Mouse (Mus musculus): ENCODE measurements at regions not wholly inside any gene's neighbourhood (a gene's known extent, or its start where the extent isn't known, plus 50 kb on each side); places are given as distances from the start of the nearest gene placed in this dataset.

GRCm38 (mm10) chr4:119018573-119018972, 57.2 kb downstream of the Lao1 start:
- TF ChIP-seq CTCF (conservative IDR thresholded peaks at IDR 0.05; ENCODE audit: low read length) (no peak), NANOG (IDR thresholded peaks at IDR 0.05; ENCODE audit: borderline replicate concordance, low read length) (no peak), POU5F1 (IDR thresholded peaks at IDR 0.05; ENCODE audit: borderline replicate concordance, low read length) (no peak)
- no peaks in the 10 kb centered on the region for H3K9me3 ChIP-seq (ENCODE audit: low read length)
- peaks cover 81% of the 10 kb centered on the region for H3K4me1 ChIP-seq (replicated peaks; ENCODE audit: low read depth, low read length)
- H3K4me3 ChIP-seq (replicated peaks; ENCODE audit: low read length) = no peak overlapping the region
- no peaks in the 10 kb centered on the region for H3K36me3 ChIP-seq (ENCODE audit: insufficient read depth, low read length)
- no peaks in the 10 kb centered on the region for H3K27me3 ChIP-seq (ENCODE audit: insufficient read depth, low read length)

- Histone ChIP-seq H3K36me3 (ENCODE audit: insufficient read depth, low read length) (no peaks in the 10 kb centered on the region), H3K4me1 (replicated peaks; ENCODE audit: low read depth, low read length) (peaks cover 87% of the 10 kb centered on the region), H3K9me3 (ENCODE audit: low read length) (no peaks in the 10 kb centered on the region), H3K4me3 (replicated peaks; ENCODE audit: low read length) (peak overlapping the region; percentile 60), H3K27me3 (ENCODE audit: insufficient read depth, low read length) (no peaks in the 10 kb centered on the region)
- TF ChIP-seq POU5F1 (IDR thresholded peaks at IDR 0.05; ENCODE audit: borderline replicate concordance, low read length) (no peak), CTCF (conservative IDR thresholded peaks at IDR 0.05; ENCODE audit: low read length) (no peak), NANOG (IDR thresholded peaks at IDR 0.05; ENCODE audit: borderline replicate concordance, low read length) (no peak)
Measured at GRCm38 (mm10) chr4:119019013-119019781, 57.8 kb downstream of the Lao1 start.

- Histone ChIP-seq H3K36me3 (ENCODE audit: insufficient read depth, low read length) (no peaks in the 10 kb centered on the region), H3K4me3 (replicated peaks; ENCODE audit: low read length) (peak overlapping the region; percentile 60), H3K4me1 (replicated peaks; ENCODE audit: low read depth, low read length) (peaks cover 92% of the 10 kb centered on the region), H3K9me3 (ENCODE audit: low read length) (no peaks in the 10 kb centered on the region), H3K27me3 (ENCODE audit: insufficient read depth, low read length) (no peaks in the 10 kb centered on the region)
- TF ChIP-seq CTCF (conservative IDR thresholded peaks at IDR 0.05; ENCODE audit: low read length) (no peak), POU5F1 (IDR thresholded peaks at IDR 0.05; ENCODE audit: borderline replicate concordance, low read length) (no peak), NANOG (IDR thresholded peaks at IDR 0.05; ENCODE audit: borderline replicate concordance, low read length) (no peak)
Measured at GRCm38 (mm10) chr4:119022338-119022737, 61.0 kb downstream of the Lao1 start.

- Histone ChIP-seq H3K9me3 (ENCODE audit: low read length) (no peaks in the 10 kb centered on the region), H3K27me3 (ENCODE audit: insufficient read depth, low read length) (0 out of 2 replicates have a peak, but pooled peaks cover 2% of the 10 kb centered on the region), H3K4me3 (replicated peaks; ENCODE audit: low read length) (peak overlapping the region; percentile 27; the same call in 1 of the 2 replicates), H3K36me3 (ENCODE audit: insufficient read depth, low read length) (no peaks in the 10 kb centered on the region), H3K4me1 (replicated peaks; ENCODE audit: low read depth, low read length) (peaks cover 97% of the 10 kb centered on the region)
- TF ChIP-seq CTCF (conservative IDR thresholded peaks at IDR 0.05; ENCODE audit: low read length) (no peak), NANOG (IDR thresholded peaks at IDR 0.05; ENCODE audit: borderline replicate concordance, low read length) (peak; percentile 84)
Measured at GRCm38 (mm10) chr4:119026237-119026861, 65.0 kb downstream of the Lao1 start.

- peak overlapping the region; percentile 54 for H3K4me3 ChIP-seq (replicated peaks; ENCODE audit: low read length)
- H3K4me1 ChIP-seq (replicated peaks; ENCODE audit: low read depth, low read length) = peaks cover 97% of the 10 kb centered on the region
- no peaks in the 10 kb centered on the region for H3K36me3 ChIP-seq (ENCODE audit: insufficient read depth, low read length)
- TF ChIP-seq NANOG (IDR thresholded peaks at IDR 0.05; ENCODE audit: borderline replicate concordance, low read length) = no peak
- TF ChIP-seq POU5F1 (IDR thresholded peaks at IDR 0.05; ENCODE audit: borderline replicate concordance, low read length) = no peak
- TF ChIP-seq CTCF (conservative IDR thresholded peaks at IDR 0.05; ENCODE audit: low read length) = no peak
- no peaks in the 10 kb centered on the region for H3K9me3 ChIP-seq (ENCODE audit: low read length)
- H3K27me3 ChIP-seq (ENCODE audit: insufficient read depth, low read length) = 0 out of 2 replicates have a peak, but pooled peaks cover 2% of the 10 kb centered on the region
Measured at GRCm38 (mm10) chr4:119028208-119028821, 66.9 kb downstream of the Lao1 start.

- Histone ChIP-seq H3K27me3 (ENCODE audit: insufficient read depth, low read length) (0 out of 2 replicates have a peak, but pooled peaks cover 2% of the 10 kb centered on the region), H3K9me3 (ENCODE audit: low read length) (no peaks in the 10 kb centered on the region), H3K36me3 (ENCODE audit: insufficient read depth, low read length) (no peaks in the 10 kb centered on the region), H3K4me1 (replicated peaks; ENCODE audit: low read depth, low read length) (peaks cover 97% of the 10 kb centered on the region), H3K4me3 (replicated peaks; ENCODE audit: low read length) (no peak overlapping the region)
- TF ChIP-seq POU5F1 (IDR thresholded peaks at IDR 0.05; ENCODE audit: borderline replicate concordance, low read length) = no peak
- TF ChIP-seq CTCF (conservative IDR thresholded peaks at IDR 0.05; ENCODE audit: low read length) = no peak
- TF ChIP-seq NANOG (IDR thresholded peaks at IDR 0.05; ENCODE audit: borderline replicate concordance, low read length) = no peak
Measured at GRCm38 (mm10) chr4:119029091-119029490, 67.7 kb downstream of the Lao1 start.

GRCm38 (mm10) chr4:119029735-119030134, 68.4 kb downstream of the Lao1 start:
- H3K36me3 ChIP-seq (ENCODE audit: insufficient read depth, low read length) = no peaks in the 10 kb centered on the region
- TF ChIP-seq CTCF (conservative IDR thresholded peaks at IDR 0.05; ENCODE audit: low read length) = no peak
- TF ChIP-seq NANOG (IDR thresholded peaks at IDR 0.05; ENCODE audit: borderline replicate concordance, low read length) = no peak
- no peak for TF ChIP-seq POU5F1 (IDR thresholded peaks at IDR 0.05; ENCODE audit: borderline replicate concordance, low read length)

GRCm38 (mm10) chr4:119030865-119031264, 69.5 kb downstream of the Lao1 start:
- H3K9me3 ChIP-seq (ENCODE audit: low read length) = no peaks in the 10 kb centered on the region
- H3K4me3 ChIP-seq (replicated peaks; ENCODE audit: low read length) = no peak overlapping the region
- H3K4me1 ChIP-seq (replicated peaks; ENCODE audit: low read depth, low read length) = peaks cover 83% of the 10 kb centered on the region
- TF ChIP-seq NANOG (IDR thresholded peaks at IDR 0.05; ENCODE audit: borderline replicate concordance, low read length) = no peak
- no peak for TF ChIP-seq POU5F1 (IDR thresholded peaks at IDR 0.05; ENCODE audit: borderline replicate concordance, low read length)
- H3K36me3 ChIP-seq (ENCODE audit: insufficient read depth, low read length) = no peaks in the 10 kb centered on the region
- 0 out of 2 replicates have a peak, but pooled peaks cover 2% of the 10 kb centered on the region for H3K27me3 ChIP-seq (ENCODE audit: insufficient read depth, low read length)

More at GRCm38 (mm10) chr4:119029735-119030134, 68.4 kb downstream of the Lao1 start:
- Histone ChIP-seq H3K4me1 (replicated peaks; ENCODE audit: low read depth, low read length) (peaks cover 94% of the 10 kb centered on the region), H3K9me3 (ENCODE audit: low read length) (no peaks in the 10 kb centered on the region), H3K27me3 (ENCODE audit: insufficient read depth, low read length) (0 out of 2 replicates have a peak, but pooled peaks cover 2% of the 10 kb centered on the region), H3K4me3 (replicated peaks; ENCODE audit: low read length) (no peak overlapping the region)
